8 mouse cellular contexts compared by ENCODE assay signal in the genomic region with DNA sequence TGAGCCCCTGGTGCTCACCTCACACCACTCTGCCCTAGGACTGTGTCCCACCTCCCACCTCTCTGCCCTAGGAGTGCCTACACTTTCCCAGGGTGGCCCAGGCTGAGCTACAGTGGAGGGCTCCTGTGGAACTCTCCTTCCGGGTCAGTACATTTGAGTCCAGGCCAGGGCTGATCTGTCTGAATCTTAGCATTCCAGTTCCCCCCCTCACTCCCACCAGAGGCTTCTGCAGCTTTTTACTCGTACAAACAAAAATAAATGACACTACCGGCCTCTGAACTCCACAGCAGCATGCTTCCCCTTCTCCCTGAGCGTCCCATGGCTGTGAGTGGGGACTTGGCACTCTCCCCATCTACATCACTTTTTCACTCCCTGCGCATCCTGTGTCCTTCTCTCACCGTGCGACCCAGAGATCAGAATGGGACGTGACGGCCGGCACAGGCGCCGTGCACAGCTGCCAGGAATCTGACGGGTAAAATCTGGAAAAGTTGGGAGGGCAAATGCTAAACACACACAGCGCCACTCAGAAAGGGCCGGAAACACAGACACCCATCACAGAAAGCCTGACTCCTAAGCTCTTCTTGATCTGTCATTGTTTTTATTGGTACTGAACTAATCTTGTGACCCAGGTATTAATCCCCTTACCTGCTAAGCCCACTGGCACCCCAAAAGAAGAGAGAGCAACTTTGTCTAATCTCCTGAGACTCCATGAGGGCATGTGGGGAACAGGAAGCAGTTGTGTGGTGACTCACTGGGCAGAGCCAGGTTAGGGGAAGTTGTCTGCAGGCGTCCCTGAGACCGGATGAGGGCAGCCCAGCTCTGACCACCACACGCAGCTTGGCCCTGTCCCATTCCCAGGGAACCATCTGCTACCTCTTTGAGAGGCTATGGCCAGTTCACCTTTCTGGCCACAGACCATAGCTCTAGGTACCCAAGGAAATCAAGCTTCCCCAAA. TPM values are rescaled to one million over a fixed set of nuclear protein-coding genes. Genes with fewer than 3 reads are reported as not detected.
DNase-seq lines count a peak whose midpoint lies in the region; ATAC-seq and TF ChIP-seq lines count a peak whose summit lies in the region.

No protein-coding gene starts in this region.

- 83% methylated on average over 18 of the region's 18 CpGs for WGBS in midbrain, embryonic 14.5 days
- 81% methylated on average over 18 of the region's 18 CpGs for WGBS in midbrain, embryonic 15.5 days
- WGBS in intestine, embryonic 14.5 days, result 48% methylated on average over 18 of the region's 18 CpGs
- 81% methylated on average over 18 of the region's 18 CpGs for WGBS in midbrain, postnatal 0 days

- 0 out of 2 replicates have a peak overlapping the region, but pooled peaks have one; percentile 2 for H3K27ac ChIP-seq in midbrain, embryonic 14.5 days (replicated peaks; ENCODE audit: low read depth, low read length)
- H3K27ac ChIP-seq in midbrain, embryonic 15.5 days, result no peak overlapping the region
- H3K27ac ChIP-seq in intestine, embryonic 14.5 days (ENCODE audit: low read depth), result peak overlapping the region; percentile 60
- no peak overlapping the region for H3K27ac ChIP-seq in midbrain, postnatal 0 days (ENCODE audit: low read depth, low read length)

- H3K4me3 ChIP-seq in midbrain, embryonic 14.5 days (replicated peaks; ENCODE audit: low read depth, low read length), result no peak overlapping the region
- no peak overlapping the region for H3K4me3 ChIP-seq in midbrain, embryonic 15.5 days
- no peak overlapping the region for H3K4me3 ChIP-seq in intestine, embryonic 14.5 days (ENCODE audit: low read depth, low read length)
- no peak overlapping the region for H3K4me3 ChIP-seq in midbrain, postnatal 0 days (ENCODE audit: low read depth, low read length)

- H3K4me2 ChIP-seq in midbrain, embryonic 14.5 days (ENCODE audit: low read length), result no peak overlapping the region
- no peak overlapping the region for H3K4me2 ChIP-seq in midbrain, embryonic 15.5 days
- no peak overlapping the region for H3K4me2 ChIP-seq in intestine, embryonic 14.5 days (ENCODE audit: low read length)
- no peak overlapping the region for H3K4me2 ChIP-seq in midbrain, postnatal 0 days (ENCODE audit: low read depth, low read length, poor library complexity, severe bottlenecking)

- TF ChIP-seq CTCF in midbrain, postnatal 0 days (IDR thresholded peaks at IDR 0.05), result no peak

- peaks cover 17% of the 10 kb centered on the region for H3K36me3 ChIP-seq in midbrain, embryonic 14.5 days (ENCODE audit: control insufficient read depth, insufficient read depth, low read length)
- H3K36me3 ChIP-seq in midbrain, embryonic 15.5 days (replicated peaks), result peaks cover 12% of the 10 kb centered on the region; the same call in 1 of the 2 replicates
- peaks cover 15% of the 10 kb centered on the region for H3K36me3 ChIP-seq in intestine, embryonic 14.5 days (ENCODE audit: control insufficient read depth, insufficient read depth, low read length)
- peaks cover 11% of the 10 kb centered on the region; the same call in 1 of the 2 replicates for H3K36me3 ChIP-seq in midbrain, postnatal 0 days (ENCODE audit: insufficient read depth, low read length)

- no peak overlapping the region for H3K9ac ChIP-seq in midbrain, embryonic 14.5 days (replicated peaks; ENCODE audit: low read length)
- no peak overlapping the region for H3K9ac ChIP-seq in midbrain, embryonic 15.5 days
- no peak overlapping the region for H3K9ac ChIP-seq in intestine, embryonic 14.5 days (ENCODE audit: low read length)
- no peak overlapping the region for H3K9ac ChIP-seq in midbrain, postnatal 0 days (replicated peaks; ENCODE audit: low read length, poor library complexity, severe bottlenecking)

- no peaks in the 10 kb centered on the region for H3K27me3 ChIP-seq in midbrain, embryonic 14.5 days (ENCODE audit: control insufficient read depth, insufficient read depth, low read length)
- no peaks in the 10 kb centered on the region for H3K27me3 ChIP-seq in midbrain, embryonic 15.5 days (replicated peaks)
- H3K27me3 ChIP-seq in intestine, embryonic 14.5 days (replicated peaks; ENCODE audit: control insufficient read depth, insufficient read depth, low read length), result no peaks in the 10 kb centered on the region
- no peaks in the 10 kb centered on the region for H3K27me3 ChIP-seq in midbrain, postnatal 0 days (ENCODE audit: insufficient read depth, low read length)

- peaks cover under 1% of the 10 kb centered on the region for H3K4me1 ChIP-seq in midbrain, embryonic 14.5 days (ENCODE audit: control insufficient read depth, insufficient read depth, low read length)
- H3K4me1 ChIP-seq in midbrain, embryonic 15.5 days, result peaks cover 4% of the 10 kb centered on the region
- H3K4me1 ChIP-seq in intestine, embryonic 14.5 days (replicated peaks; ENCODE audit: control insufficient read depth, insufficient read depth, low read length), result peaks cover 37% of the 10 kb centered on the region
- no peaks in the 10 kb centered on the region; the same call in 1 of the 2 replicates for H3K4me1 ChIP-seq in midbrain, postnatal 0 days (ENCODE audit: insufficient read depth, low read length)

- H3K9me3 ChIP-seq in midbrain, embryonic 14.5 days (ENCODE audit: control insufficient read depth, low read length), result no peaks in the 10 kb centered on the region
- no peaks in the 10 kb centered on the region for H3K9me3 ChIP-seq in midbrain, embryonic 15.5 days
- H3K9me3 ChIP-seq in intestine, embryonic 14.5 days (ENCODE audit: control insufficient read depth, low read length), result no peaks in the 10 kb centered on the region
- H3K9me3 ChIP-seq in midbrain, postnatal 0 days (ENCODE audit: low read length), result no peaks in the 10 kb centered on the region

- DNase-seq in midbrain, embryonic 14.5 days, result no peak
- no peak for DNase-seq in intestine, embryonic 14.5 days (ENCODE audit: low spot score)
- DNase-seq in layer of hippocampus, adult 8-10 months (ENCODE audit: low spot score in 2 of 2), result no peak
- no peak for DNase-seq in urinary bladder, postnatal 10 days (ENCODE audit: low spot score)
- DNase-seq in midbrain, postnatal 0 days (ENCODE audit: low spot score), result no peak

- no peak for ATAC-seq in midbrain, embryonic 14.5 days (ENCODE audit: low FRiP score, low TSS enrichment)
- no peak for ATAC-seq in midbrain, embryonic 15.5 days (replicated peaks)
- peak; percentile 77 for ATAC-seq in common myeloid progenitor, adult 5-6 weeks (replicated peaks; ENCODE audit: low read depth, poor library complexity, severe bottlenecking)
- no peak for ATAC-seq in intestine, embryonic 14.5 days (replicated peaks; ENCODE audit: low FRiP score, low TSS enrichment, low read depth)
- ATAC-seq in megakaryocyte, adult 5-6 weeks (ENCODE audit: poor library complexity, severe bottlenecking), result peak; percentile 98
- no peak for ATAC-seq in midbrain, postnatal 0 days (ENCODE audit: low FRiP score)

RNA-seq across cellular contexts. Expression of a gene that starts 16.4 kb away (rescaled TPM):
- 0.66 and 0.92 TPM in 2 replicates for polyA plus RNA-seq in midbrain, embryonic 14.5 days (2014; fragmentation: Nextera tagmentation; extraction: Ambion mirVana)
- polyA plus RNA-seq in midbrain, embryonic 15.5 days (2015; fragmentation: Nextera tagmentation; extraction: Ambion mirVana), result 2.8 and 3.2 TPM in 2 replicates
- 1.1 TPM in 1 of 2 replicates, not detected in the other for total RNA-seq in common myeloid progenitor, adult 5-6 weeks (2017)
- 13.0 and 14.5 TPM in 2 replicates for polyA plus RNA-seq in intestine, embryonic 14.5 days (2014; fragmentation: Nextera tagmentation; extraction: Ambion mirVana)
- total RNA-seq in megakaryocyte, adult 5-6 weeks (2015), result 0.14 TPM in 1 of 2 replicates, not detected in the other
- 0.04 and 0.07 TPM in 2 replicates for total RNA-seq in megakaryocyte, adult 5-6 weeks (2017)
- total RNA-seq in layer of hippocampus, adult 8-10 months (2022), result 1 to 10 TPM; 2.9 to 4.9 (median 3.9) TPM
- total RNA-seq in midbrain, postnatal 0 days (2014; rRNA removed), result 7.1 and 8.0 TPM in 2 replicates
- polyA plus RNA-seq in midbrain, postnatal 0 days (2015; fragmentation: Nextera tagmentation; extraction: Ambion mirVana), result 1.4 and 1.5 TPM in 2 replicates

RNA-seq across cellular contexts. Expression of a gene that starts 25.8 kb away (rescaled TPM):
- 15.4 and 20.2 TPM in 2 replicates for polyA plus RNA-seq in midbrain, embryonic 14.5 days (2014; fragmentation: Nextera tagmentation; extraction: Ambion mirVana)
- 15.4 and 18.3 TPM in 2 replicates for polyA plus RNA-seq in midbrain, embryonic 15.5 days (2015; fragmentation: Nextera tagmentation; extraction: Ambion mirVana)
- 18.5 and 20.9 TPM in 2 replicates for total RNA-seq in common myeloid progenitor, adult 5-6 weeks (2017)
- 29.9 and 32.2 TPM in 2 replicates for polyA plus RNA-seq in intestine, embryonic 14.5 days (2014; fragmentation: Nextera tagmentation; extraction: Ambion mirVana)
- 11.5 and 17.2 TPM in 2 replicates for total RNA-seq in megakaryocyte, adult 5-6 weeks (2015)
- total RNA-seq in megakaryocyte, adult 5-6 weeks (2017), result 7.8 and 11.0 TPM in 2 replicates
- total RNA-seq in layer of hippocampus, adult 8-10 months (2022), result 10 to 100 TPM; 15.6 to 23.4 (median 19.8) TPM
- 14.2 and 26.0 TPM in 2 replicates for total RNA-seq in midbrain, postnatal 0 days (2014; rRNA removed)
- polyA plus RNA-seq in midbrain, postnatal 0 days (2015; fragmentation: Nextera tagmentation; extraction: Ambion mirVana), result 10.4 and 12.7 TPM in 2 replicates

RNA-seq across cellular contexts. Expression of a gene that starts 38.2 kb away (rescaled TPM):
- 13.7 and 14.8 TPM in 2 replicates for polyA plus RNA-seq in midbrain, embryonic 14.5 days (2014; fragmentation: Nextera tagmentation; extraction: Ambion mirVana)
- 13.1 and 14.0 TPM in 2 replicates for polyA plus RNA-seq in midbrain, embryonic 15.5 days (2015; fragmentation: Nextera tagmentation; extraction: Ambion mirVana)
- total RNA-seq in common myeloid progenitor, adult 5-6 weeks (2017), result 7.1 and 10.5 TPM in 2 replicates
- 27.9 and 31.5 TPM in 2 replicates for polyA plus RNA-seq in intestine, embryonic 14.5 days (2014; fragmentation: Nextera tagmentation; extraction: Ambion mirVana)
- 0.52 and 1.3 TPM in 2 replicates for total RNA-seq in megakaryocyte, adult 5-6 weeks (2015)
- total RNA-seq in megakaryocyte, adult 5-6 weeks (2017), result 1.8 and 2.0 TPM in 2 replicates
- total RNA-seq in layer of hippocampus, adult 8-10 months (2022), result 10 to 100 TPM; 28.9 to 38.6 (median 30.9) TPM
- total RNA-seq in midbrain, postnatal 0 days (2014; rRNA removed), result 17.4 and 19.9 TPM in 2 replicates
- 10.8 and 12.1 TPM in 2 replicates for polyA plus RNA-seq in midbrain, postnatal 0 days (2015; fragmentation: Nextera tagmentation; extraction: Ambion mirVana)

RNA-seq across cellular contexts. Expression of a gene that starts 40.7 kb away (rescaled TPM):
- polyA plus RNA-seq in midbrain, embryonic 14.5 days (2014; fragmentation: Nextera tagmentation; extraction: Ambion mirVana), result 16.5 and 17.4 TPM in 2 replicates
- polyA plus RNA-seq in midbrain, embryonic 15.5 days (2015; fragmentation: Nextera tagmentation; extraction: Ambion mirVana), result 15.7 and 18.3 TPM in 2 replicates
- 0.24 and 1.6 TPM in 2 replicates for total RNA-seq in common myeloid progenitor, adult 5-6 weeks (2017)
- 1.6 and 2.0 TPM in 2 replicates for polyA plus RNA-seq in intestine, embryonic 14.5 days (2014; fragmentation: Nextera tagmentation; extraction: Ambion mirVana)
- 1.2 and 1.3 TPM in 2 replicates for total RNA-seq in megakaryocyte, adult 5-6 weeks (2015)
- total RNA-seq in megakaryocyte, adult 5-6 weeks (2017), result 0.08 and 0.81 TPM in 2 replicates
- total RNA-seq in layer of hippocampus, adult 8-10 months (2022), result 100 to 1,000 TPM in 2 of 4 experiments, 10 to 100 TPM in 2; 80.7 to 110 (median 97.3) TPM
- 15.4 and 18.5 TPM in 2 replicates for total RNA-seq in midbrain, postnatal 0 days (2014; rRNA removed)
- 16.2 and 17.5 TPM in 2 replicates for polyA plus RNA-seq in midbrain, postnatal 0 days (2015; fragmentation: Nextera tagmentation; extraction: Ambion mirVana)

Comparison
In these comparisons a context has a peak if more than half of its experiments do, and no peak if none do; other contexts are left out.
1. H3K27ac ChIP-seq: peak in midbrain, embryonic 14.5 days (single experiment) and intestine, embryonic 14.5 days (single experiment); none in midbrain, embryonic 15.5 days (single experiment) and midbrain, postnatal 0 days (single experiment).
2. ATAC-seq: peak in common myeloid progenitor, adult 5-6 weeks (single experiment) and megakaryocyte, adult 5-6 weeks (single experiment); none in midbrain, embryonic 14.5 days (single experiment), midbrain, embryonic 15.5 days (single experiment), intestine, embryonic 14.5 days (single experiment) and midbrain, postnatal 0 days (single experiment).